Mouse (Mus musculus) heart, embryonic 14.5 days (tissue): ENCODE data around the gene Samd11. TPM values are rescaled to one million over a fixed set of nuclear protein-coding genes. Genes with fewer than 3 reads are reported as not detected.

ENCODE experiments used
- ATAC-seq: fragments of 200-750 bp; cut with Nextera tagmentation; 2 replicates; pipeline ENCODE4 v1.8.0; 2017; ENCODE audit warnings: low read depth, moderate TSS enrichment; ENCODE audit not compliant: insufficient number of reproducible peaks, insufficient read depth, low FRiP score
- H3K27ac ChIP-seq, 2 experiments: fragments of 200-500 bp in 1 of 2; fragments of 300-500 bp in 1 of 2; sonication (generic) in 1 of 2; replicated peaks in 1 of 2; 2 replicates each; pipeline ENCODE4 v1.5.1; 2012 to 2014; ENCODE audit warnings: low read depth in 2 of 2, low read length in 2 of 2, control low read depth in 1 of 2, mild to moderate bottlenecking in 1 of 2, mixed read lengths in 1 of 2; ENCODE audit not compliant: control insufficient read depth in 1 of 2, insufficient read depth in 1 of 2
- H3K27me3 ChIP-seq: fragments of 300-500 bp; sonication (generic); 2 replicates; pipeline ENCODE4 v1.6.1; 2014; ENCODE audit warnings: mild to moderate bottlenecking, low read length, control low read depth; ENCODE audit not compliant: control insufficient read depth, insufficient read depth
- H3K36me3 ChIP-seq: fragments of 300-500 bp; sonication (generic); 2 replicates; pipeline ENCODE4 v1.6.1; 2014; ENCODE audit warnings: mild to moderate bottlenecking, control low read depth, low read length, mixed read lengths; ENCODE audit not compliant: control insufficient read depth, insufficient read depth
- H3K4me1 ChIP-seq, 2 experiments: fragments of 200-500 bp in 1 of 2; fragments of 300-500 bp in 1 of 2; sonication (generic) in 1 of 2; 2 replicates each; pipeline ENCODE4 v1.6.1; 2012 to 2014; ENCODE audit warnings: low read length in 2 of 2, control low read depth in 1 of 2, mixed read lengths in 1 of 2; ENCODE audit not compliant: control insufficient read depth in 2 of 2, insufficient read depth in 2 of 2
- H3K4me2 ChIP-seq: fragments of 300-500 bp; sonication (generic); 2 replicates; pipeline ENCODE4 v1.6.1; 2014; ENCODE audit warnings: mild to moderate bottlenecking, low read length
- H3K4me3 ChIP-seq, 2 experiments: fragments of 200-500 bp in 1 of 2; fragments of 300-500 bp in 1 of 2; sonication (generic) in 1 of 2; 2 replicates each; pipeline ENCODE4 v1.5.1; 2012 to 2014; ENCODE audit warnings: low read length in 2 of 2, mild to moderate bottlenecking in 2 of 2, control low read depth in 1 of 2, low read depth in 1 of 2, moderate library complexity in 1 of 2; ENCODE audit not compliant: control insufficient read depth in 1 of 2, insufficient read depth in 1 of 2
- H3K9ac ChIP-seq: fragments of 300-500 bp; sonication (generic); 2 replicates; pipeline ENCODE4 v1.6.1; 2014; ENCODE audit warnings: mild to moderate bottlenecking, low read length
- H3K9me3 ChIP-seq: fragments of 300-500 bp; sonication (generic); 2 replicates; pipeline ENCODE4 v1.6.1; 2016; ENCODE audit warnings: low read length, control low read depth; ENCODE audit not compliant: control insufficient read depth
- WGBS: fragments of 180-500 bp; shearing (Covaris S2); extraction: QIAGEN DNeasy Blood & Tissue Kit; methylation state at CpG from one replicate; pipeline ENCODE4 v1.1.7; 2014; 5-methylcytosine and 5-hydroxymethylcytosine counted together
- polyA plus RNA-seq: library from polyadenylated mRNA; unstranded; fragments of >200 nt; fragmentation: Nextera tagmentation; extraction: Ambion mirVana; gene quantifications from 2 replicates; pipeline ENCODE4 v1.2.1, GENCODE M21; 2014

Gene Samd11
- polyA plus RNA-seq, 1 experiment from 2014 or later: 0.41 TPM

DNA sequence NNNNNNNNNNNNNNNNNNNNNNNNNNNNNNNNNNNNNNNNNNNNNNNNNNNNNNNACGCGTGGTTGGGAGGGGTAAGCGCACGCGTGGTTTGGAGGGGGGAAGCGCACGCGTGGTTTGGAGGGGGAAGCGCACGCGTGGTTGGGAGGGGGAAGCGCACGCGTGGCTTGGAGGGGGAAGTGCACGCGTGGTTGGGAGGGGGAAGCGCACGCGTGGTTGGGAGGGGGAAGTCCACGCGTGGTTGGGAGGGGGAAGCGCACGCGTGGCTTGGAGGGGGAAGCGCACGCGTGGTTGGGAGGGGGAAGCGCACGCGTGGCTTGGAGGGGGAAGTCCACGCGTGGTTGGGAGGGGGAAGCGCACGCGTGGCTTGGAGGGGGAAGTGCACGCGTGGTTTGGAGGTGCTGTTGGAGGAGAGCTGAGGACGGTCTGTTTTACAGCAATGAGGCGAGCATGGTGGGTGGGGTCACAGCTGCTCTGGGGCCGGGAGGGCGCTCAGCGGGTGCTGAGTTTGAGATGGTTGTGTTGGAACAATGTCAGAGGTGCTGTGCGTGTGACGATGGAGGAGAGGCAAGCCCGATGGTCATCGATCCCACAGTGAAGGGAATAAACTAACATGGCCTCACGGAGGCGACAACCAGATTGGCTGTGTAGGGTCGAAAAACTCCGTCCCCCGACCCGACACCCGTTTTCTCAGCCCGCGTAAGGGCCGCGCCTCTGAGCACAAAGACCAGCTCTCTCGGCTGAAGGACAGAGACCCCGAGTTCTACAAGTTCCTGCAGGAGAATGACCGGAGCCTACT lies 18.6 kb downstream of the Samd11 start:
- Histone ChIP-seq H3K36me3 (peaks cover 60% of the 10 kb centered on the region), H3K27me3 (no peaks in the 10 kb centered on the region), H3K9ac (peak overlapping the region; percentile 80), H3K9me3 (no peaks in the 10 kb centered on the region), H3K4me1 (peaks cover 5 to 9% of the 10 kb centered on the region in 2 experiments; a peak in 3 of 4 replicates), H3K4me2 (peak overlapping the region; percentile 90), H3K4me3 (peak overlapping the region; percentile 82 to 99), H3K27ac (no peak overlapping the region)
- ATAC-seq: no peak
- 30% methylated on average over 55 of the region's 60 CpGs for whole genome bisulfite sequencing

- peak; percentile 74 for ATAC-seq
- Histone ChIP-seq H3K9me3 (no peaks in the 10 kb centered on the region), H3K27me3 (no peaks in the 10 kb centered on the region), H3K4me2 (peak within 1 kb of the TSS; percentile 90), H3K4me3 (peak within 1 kb of the TSS; percentile 82 to 99), H3K27ac (peak within 1 kb of the TSS; percentile 57 to 88), H3K9ac (peak within 1 kb of the TSS; percentile 81), H3K4me1 (peaks cover 5 to 9% of the 10 kb centered on the region in 2 experiments; a peak in 3 of 4 replicates), H3K36me3 (peaks cover 60% of the 10 kb centered on the region)
- under 1% methylated on average over 90 of the region's 90 CpGs for WGBS
These were observed 19.5 kb downstream of the Samd11 start, which contains the start of gene Noc2l for GRCm38 (mm10) chr4:156235808-156236533. Gene Noc2l, plus strand, starts transcription at chr4:156236010.

GRCm38 (mm10) chr4:156235360-156235770 lies 20.1 kb downstream of the Samd11 start:
- Histone ChIP-seq H3K27me3 (no peaks in the 10 kb centered on the region), H3K27ac (peak overlapping the region in 1 of 2 experiments; percentile 88; a peak in 1 of 4 replicates), H3K4me1 (peaks cover 5 to 9% of the 10 kb centered on the region in 2 experiments; a peak in 3 of 4 replicates), H3K4me2 (peak overlapping the region; percentile 90), H3K4me3 (peak overlapping the region; percentile 38 to 99), H3K9ac (peak overlapping the region; percentile 80), H3K9me3 (no peaks in the 10 kb centered on the region), H3K36me3 (peaks cover 60% of the 10 kb centered on the region)
- no peak for ATAC-seq
- under 1% methylated on average over 15 of the region's 15 CpGs for WGBS

- H3K4me3 ChIP-seq: peak within 1 kb of the TSS; percentile 65 to 99
- ATAC-seq: peak; percentile 8; the same call in 1 of the 2 replicates
- peak within 1 kb of the TSS; percentile 17 to 88; a peak in 2 of 4 replicates for H3K27ac ChIP-seq
- peaks cover 5 to 9% of the 10 kb centered on the region in 2 experiments; a peak in 3 of 4 replicates for H3K4me1 ChIP-seq
- WGBS: 2% methylated on average over 30 of the region's 48 CpGs
- H3K36me3 ChIP-seq: peaks cover 59% of the 10 kb centered on the region
- H3K27me3 ChIP-seq: no peaks in the 10 kb centered on the region
- no peaks in the 10 kb centered on the region for H3K9me3 ChIP-seq
- peak within 1 kb of the TSS; percentile 90 for H3K4me2 ChIP-seq
- peak within 1 kb of the TSS; percentile 81 for H3K9ac ChIP-seq
These were observed 20.7 kb downstream of the Samd11 start, which contains the start of gene Plekhn1 for GRCm38 (mm10) chr4:156234701-156235213. Gene Plekhn1, minus strand, starts transcription at chr4:156234857.

- 4% methylated on average over 17 of the region's 17 CpGs for WGBS
These were observed 21.4 kb downstream of the Samd11 start for GRCm38 (mm10) chr4:156234021-156234501.

DNA sequence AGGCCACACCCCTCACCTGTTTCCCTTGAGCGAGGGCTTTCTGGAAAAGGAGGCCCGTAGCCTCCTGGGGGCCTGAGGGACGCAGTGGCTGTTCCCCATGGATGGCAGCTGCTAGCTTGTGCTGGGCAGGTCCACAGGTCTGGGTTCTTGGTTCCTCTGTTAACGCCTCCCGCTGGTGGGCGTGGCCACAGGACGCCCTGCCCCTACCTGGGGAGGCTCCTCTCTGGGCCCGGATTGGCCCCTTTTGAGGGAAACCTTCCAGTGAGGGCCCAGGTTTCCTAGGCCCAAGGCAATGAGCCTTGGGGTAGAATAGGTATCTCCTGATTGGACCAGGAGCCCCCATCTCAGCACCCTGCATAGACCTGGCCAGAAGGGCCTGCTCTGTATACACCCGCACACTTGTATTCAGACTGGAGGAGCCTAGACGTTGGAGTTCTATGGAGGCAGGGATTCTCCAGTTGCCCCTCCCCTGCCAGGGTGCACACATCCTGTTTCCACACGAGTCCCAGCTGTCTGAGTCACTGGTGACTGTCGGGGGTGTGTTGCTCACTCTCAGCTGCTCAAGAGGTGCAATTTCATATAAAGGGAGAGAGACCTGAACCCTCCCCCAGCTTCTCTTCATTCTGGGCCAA lies 26.9 kb downstream of the Samd11 start:
- Histone ChIP-seq H3K4me2 (peak overlapping the region; percentile 49), H3K27ac (no peak overlapping the region), H3K9me3 (no peaks in the 10 kb centered on the region), H3K4me1 (peaks cover 9 to 16% of the 10 kb centered on the region in 2 experiments), H3K27me3 (no peaks in the 10 kb centered on the region), H3K9ac (0 out of 2 replicates have a peak overlapping the region, but pooled peaks have one; percentile 48), H3K4me3 (no peak overlapping the region), H3K36me3 (peaks cover 43% of the 10 kb centered on the region)
- WGBS: 18% methylated on average over 12 of the region's 12 CpGs
- ATAC-seq: peak; percentile 14; the same call in 1 of the 2 replicates

More at GRCm38 (mm10) chr4:156234021-156234501, 21.4 kb downstream of the Samd11 start:
- no peaks in the 10 kb centered on the region for H3K27me3 ChIP-seq
- H3K4me2 ChIP-seq: peak overlapping the region; percentile 90
- H3K4me1 ChIP-seq: peaks cover 5 to 9% of the 10 kb centered on the region in 2 experiments; a peak in 3 of 4 replicates
- no peaks in the 10 kb centered on the region for H3K9me3 ChIP-seq
- ATAC-seq: no peak
- peak overlapping the region; percentile 81 for H3K9ac ChIP-seq
- H3K36me3 ChIP-seq: peaks cover 59% of the 10 kb centered on the region
- H3K27ac ChIP-seq: peak overlapping the region; percentile 17 to 69; a peak in 2 of 4 replicates
- H3K4me3 ChIP-seq: peak overlapping the region; percentile 65 to 99
